Mouse (Mus musculus): ENCODE data around the gene Rbp4.

The Rbp4 gene

GRCm38 (mm10) chr19:38091512-38091985 lies 33.5 kb downstream of the Rbp4 start:
- DNase-seq (ENCODE audit: low read depth, low spot score) = no peak

- no peak for DNase-seq (ENCODE audit: low read depth, low spot score)
These were observed 35.7 kb downstream of the Rbp4 start for GRCm38 (mm10) chr19:38089358-38089757.

GRCm38 (mm10) chr19:38086948-38087551 lies 38.0 kb downstream of the Rbp4 start:
- no peak for DNase-seq (ENCODE audit: low read depth, low spot score)

GRCm38 (mm10) chr19:38085841-38086240 lies 39.2 kb downstream of the Rbp4 start:
- DNase-seq (ENCODE audit: low read depth, low spot score) = no peak

- no peak for DNase-seq (ENCODE audit: low read depth, low spot score)
These were observed 42.1 kb downstream of the Rbp4 start for GRCm38 (mm10) chr19:38082931-38083525.

GRCm38 (mm10) chr19:38081361-38081760 lies 43.7 kb downstream of the Rbp4 start:
- DNase-seq (ENCODE audit: low read depth, low spot score) = no peak

- no peak for DNase-seq (ENCODE audit: low read depth, low spot score)
These were observed 47.1 kb downstream of the Rbp4 start for GRCm38 (mm10) chr19:38077851-38078540.

GRCm38 (mm10) chr19:38076251-38076650 lies 48.8 kb downstream of the Rbp4 start:
- no peak for DNase-seq (ENCODE audit: low read depth, low spot score)

GRCm38 (mm10) chr19:38075051-38075450 lies 50.0 kb downstream of the Rbp4 start:
- DNase-seq (ENCODE audit: low read depth, low spot score) = no peak

- DNase-seq (ENCODE audit: low read depth, low spot score) = no peak
These were observed 51.9 kb downstream of the Rbp4 start for GRCm38 (mm10) chr19:38073226-38073625.

Measured in brain, embryonic 18.5 days (tissue).